Mouse (Mus musculus) spleen, adult 2 months (tissue): ENCODE results near the gene Mcpt9. TPM values are rescaled to one million over a fixed set of nuclear protein-coding genes. Genes with fewer than 3 reads are reported as not detected.
"Not testable (repeated sequence)": the region's sequence is repeated elsewhere in the genome, so short reads cannot be mapped to it uniquely, and the experiment has no call there.

Source experiments
- DNase-seq, 2 experiments: peaks; one replicate each; pipeline versions ENCODE4 v3.0.0 to v3.0.0-alpha.2; 2012 to 2021; ENCODE audit warnings: low spot score in 2 of 2, low read depth in 1 of 2
- H3K27ac ChIP-seq: fragments of 200-500 bp; 2 replicates; pipeline ENCODE4 v1.5.1; 2012; ENCODE audit warnings: low read length, inconsistent platforms; ENCODE audit not compliant: insufficient read depth
- H3K27me3 ChIP-seq: fragments of 200-500 bp; 2 replicates; pipeline ENCODE4 v1.6.1; 2012; ENCODE audit warnings: mild to moderate bottlenecking, moderate library complexity, low read length, inconsistent platforms; ENCODE audit not compliant: control insufficient read depth, insufficient read depth
- H3K36me3 ChIP-seq: fragments of 200-500 bp; 2 replicates; pipeline ENCODE4 v1.6.1; 2012; ENCODE audit warnings: mild to moderate bottlenecking, low read length, inconsistent platforms; ENCODE audit not compliant: control insufficient read depth, insufficient read depth
- H3K4me1 ChIP-seq: fragments of 200-500 bp; 2 replicates; pipeline ENCODE4 v1.6.1; 2011; ENCODE audit warnings: inconsistent platforms; ENCODE audit not compliant: control insufficient read depth, insufficient read depth, insufficient read length
- H3K4me3 ChIP-seq: fragments of 200-500 bp; 2 replicates; pipeline ENCODE4 v1.5.1; 2011; ENCODE audit warnings: mild to moderate bottlenecking, inconsistent platforms; ENCODE audit not compliant: insufficient read depth, insufficient read length; ENCODE audit errors: extremely low read depth
- CTCF ChIP-seq: fragments of 200-500 bp; IDR thresholded peaks from 2 replicates; pipeline ENCODE4 v1.5.1; 2011; ENCODE audit warnings: mild to moderate bottlenecking, inconsistent platforms; ENCODE audit not compliant: insufficient read depth, insufficient read length, insufficient replicate concordance; ENCODE audit errors: extremely low read depth
- POLR2A ChIP-seq: fragments of 200-500 bp; IDR thresholded peaks from 2 replicates; pipeline ENCODE4 v1.6.1; 2011; ENCODE audit warnings: low read depth, low read length, inconsistent platforms
- WGBS: fragments of 180-500 bp; shearing (Covaris S2); methylation state at CpG from one replicate; pipeline ENCODE4 v1.1.7; 2018; 5-methylcytosine and 5-hydroxymethylcytosine counted together
- polyA plus RNA-seq: library from polyadenylated mRNA; depleted of rRNA; stranded (reverse); fragments of >200 nt; gene quantifications from 2 replicates; pipeline ENCODE4 v1.2.3, GENCODE M21; 2012; rRNA removed

The Mcpt9 gene
- polyA plus RNA-seq, 1 experiment, result not detected

- Histone ChIP-seq H3K27ac (no peak overlapping the region), H3K4me1 (no peaks in the 10 kb centered on the region), H3K36me3 (no peaks in the 10 kb centered on the region), H3K4me3 (no peak overlapping the region), H3K27me3 (no peaks in the 10 kb centered on the region)
- TF ChIP-seq CTCF, result no peak
- DNase-seq, result no peak
- 65% methylated on average over 2 of the region's 2 CpGs for WGBS
These were observed 16.4 kb downstream of the Mcpt9 start for GRCm38 (mm10) chr14:56013924-56014323.

- 78% methylated on average over 3 of the region's 3 CpGs for WGBS
- DNase-seq, result no peak
- Histone ChIP-seq H3K4me3 (no peak overlapping the region), H3K27ac (no peak overlapping the region), H3K27me3 (no peaks in the 10 kb centered on the region), H3K36me3 (no peaks in the 10 kb centered on the region), H3K4me1 (no peaks in the 10 kb centered on the region)
- TF ChIP-seq CTCF (no peak), POLR2A (no peak)
These were observed 17.1 kb downstream of the Mcpt9 start for GRCm38 (mm10) chr14:56013147-56013546.

- H3K4me1 ChIP-seq, H3K27ac ChIP-seq, H3K27me3 ChIP-seq, H3K4me3 ChIP-seq, H3K36me3 ChIP-seq, DNase-seq: not testable (repeated sequence)
- WGBS, result 86% methylated on average over 2 of the region's 3 CpGs
These were observed 42.8 kb downstream of the Mcpt9 start for GRCm38 (mm10) chr14:55987464-55987863.

Other genes with a start within 250 kb of the Mcpt9 start
- 16.3 and 17.3 TPM in 2 replicates for gene Adcy4, start 246.4 kb downstream of the Mcpt9 start, polyA plus RNA-seq
- 38.8 and 48.4 TPM in 2 replicates for gene Ripk3, start 241.6 kb downstream of the Mcpt9 start, polyA plus RNA-seq
- gene Nfatc4, start 207.4 kb downstream of the Mcpt9 start, polyA plus RNA-seq, result 4.6 and 5.0 TPM in 2 replicates
- 2.5 and 3.0 TPM in 2 replicates for gene Nynrin, start 176.5 kb downstream of the Mcpt9 start, polyA plus RNA-seq
- gene Cbln3, start 146.1 kb downstream of the Mcpt9 start, polyA plus RNA-seq, result 0.07 and 0.13 TPM in 2 replicates
- 30.3 and 31.6 TPM in 2 replicates for gene Khnyn, start 145.5 kb downstream of the Mcpt9 start, polyA plus RNA-seq
- 22.3 and 25.1 TPM in 2 replicates for gene Sdr39u1, start 130.2 kb downstream of the Mcpt9 start, polyA plus RNA-seq
- 1.0 and 1.4 TPM in 2 replicates for gene Cma1, start 85.8 kb downstream of the Mcpt9 start, polyA plus RNA-seq
- not detected in 2 replicates for gene Cma2, start 79.5 kb downstream of the Mcpt9 start, polyA plus RNA-seq
- 0.18 and 0.26 TPM in 2 replicates for gene Mcpt1, start 12.5 kb downstream of the Mcpt9 start, polyA plus RNA-seq
- 0.12 TPM in 1 of 2 replicates, not detected in the other for gene Mcpt2, start 11.5 kb upstream of the Mcpt9 start, polyA plus RNA-seq
- gene Mcpt4, start 31.8 kb upstream of the Mcpt9 start, polyA plus RNA-seq, result 0.23 TPM in 2 replicates
- 0.31 and 0.34 TPM in 2 replicates for gene Mcpt8, start 54.8 kb upstream of the Mcpt9 start, polyA plus RNA-seq
- 1.7 and 2.0 TPM in 2 replicates for gene Ctsg, start 72.1 kb upstream of the Mcpt9 start, polyA plus RNA-seq
- gene Gzme, start 90.1 kb upstream of the Mcpt9 start, polyA plus RNA-seq, result not detected in 2 replicates
- gene Gzmd, start 102.1 kb upstream of the Mcpt9 start, polyA plus RNA-seq, result not detected in 2 replicates
- not detected in 2 replicates for gene Gzmg, start 129.1 kb upstream of the Mcpt9 start, polyA plus RNA-seq
- not detected in 2 replicates for gene Gzmn, start 144.1 kb upstream of the Mcpt9 start, polyA plus RNA-seq
- gene Gzmf, start 180.9 kb upstream of the Mcpt9 start, polyA plus RNA-seq, result not detected in 2 replicates
- gene Gzmc, start 204.2 kb upstream of the Mcpt9 start, polyA plus RNA-seq, result not detected in 2 replicates
- gene Gzmb, start 231.8 kb upstream of the Mcpt9 start, polyA plus RNA-seq, result 2.6 and 2.7 TPM in 2 replicates